Mouse (Mus musculus): ENCODE data around the gene Upf3b. TPM values are rescaled to one million over a fixed set of nuclear protein-coding genes. Genes with fewer than 3 reads are reported as not detected.
A peak's percentile ranks its signal among the peaks of the same experiment; 100 is the strongest.

The Upf3b gene
- polyA plus RNA-seq, 1 experiment from 2014 or later, result 16.2 TPM

GRCm38 (mm10) chrX:37119585-37119984 is 9.5 kb upstream of the Upf3b start:
- Histone ChIP-seq H3K27ac (ENCODE audit: low read depth, low read length) (no peak overlapping the region), H3K9ac (ENCODE audit: low read depth, low read length) (no peak overlapping the region), H3K4me2 (no peak overlapping the region)

GRCm38 (mm10) chrX:37117085-37117484 is 7.0 kb upstream of the Upf3b start:
- H3K27ac ChIP-seq (ENCODE audit: low read depth, low read length), result no peak overlapping the region

More at GRCm38 (mm10) chrX:37119585-37119984, 9.5 kb upstream of the Upf3b start:
- ATAC-seq (replicated peaks; ENCODE audit: insufficient number of reproducible peaks, low FRiP score, low TSS enrichment), result no peak
- WGBS (ENCODE audit: insufficient replicate concordance), result 54% methylated on average over 3 of the region's 3 CpGs
- Histone ChIP-seq H3K4me3 (ENCODE audit: low read depth, low read length) (no peak overlapping the region), H3K36me3 (ENCODE audit: control insufficient read depth, insufficient read depth, low read length) (no peaks in the 10 kb centered on the region), H3K27me3 (ENCODE audit: control insufficient read depth, insufficient read depth, low read length) (peaks cover 4% of the 10 kb centered on the region; the same call in 1 of the 2 replicates), H3K4me1 (ENCODE audit: control insufficient read depth, insufficient read depth, low read length) (no peaks in the 10 kb centered on the region), H3K9me3 (replicated peaks; ENCODE audit: control insufficient read depth, low read length) (no peaks in the 10 kb centered on the region)

GRCm38 (mm10) chrX:37110881-37111193 is 715 bp upstream of the Upf3b start:
- H3K4me3 ChIP-seq (ENCODE audit: low read depth, low read length), result no peak overlapping the region
- WGBS (ENCODE audit: insufficient replicate concordance), result 67% methylated on average over 4 of the region's 4 CpGs
- no peak for ATAC-seq (replicated peaks; ENCODE audit: insufficient number of reproducible peaks, low FRiP score, low TSS enrichment)
- H3K27ac ChIP-seq (ENCODE audit: low read depth, low read length), result no peak overlapping the region
- H3K27me3 ChIP-seq (ENCODE audit: control insufficient read depth, insufficient read depth, low read length), result no peaks in the 10 kb centered on the region
- 0 out of 2 replicates have a peak overlapping the region, but pooled peaks have one; percentile 19 for H3K4me2 ChIP-seq
- no peak overlapping the region for H3K9ac ChIP-seq (ENCODE audit: low read depth, low read length)
- no peaks in the 10 kb centered on the region for H3K4me1 ChIP-seq (ENCODE audit: control insufficient read depth, insufficient read depth, low read length)
- H3K9me3 ChIP-seq (replicated peaks; ENCODE audit: control insufficient read depth, low read length), result no peaks in the 10 kb centered on the region
- no peaks in the 10 kb centered on the region for H3K36me3 ChIP-seq (ENCODE audit: control insufficient read depth, insufficient read depth, low read length)

More at GRCm38 (mm10) chrX:37117085-37117484, 7.0 kb upstream of the Upf3b start:
- no peaks in the 10 kb centered on the region for H3K4me1 ChIP-seq (ENCODE audit: control insufficient read depth, insufficient read depth, low read length)
- H3K4me3 ChIP-seq (ENCODE audit: low read depth, low read length), result no peak overlapping the region
- H3K9me3 ChIP-seq (replicated peaks; ENCODE audit: control insufficient read depth, low read length), result no peaks in the 10 kb centered on the region
- WGBS (ENCODE audit: insufficient replicate concordance), result no CpG with 5 or more reads among the region's 5 CpGs
- ATAC-seq (replicated peaks; ENCODE audit: insufficient number of reproducible peaks, low FRiP score, low TSS enrichment), result no peak
- no peak overlapping the region for H3K9ac ChIP-seq (ENCODE audit: low read depth, low read length)
- H3K36me3 ChIP-seq (ENCODE audit: control insufficient read depth, insufficient read depth, low read length), result no peaks in the 10 kb centered on the region
- H3K4me2 ChIP-seq, result no peak overlapping the region
- peaks cover 4% of the 10 kb centered on the region; the same call in 1 of the 2 replicates for H3K27me3 ChIP-seq (ENCODE audit: control insufficient read depth, insufficient read depth, low read length)

GRCm38 (mm10) chrX:37109526-37110192 is 463 bp downstream of the Upf3b start:
- WGBS (ENCODE audit: insufficient replicate concordance), result 9% methylated on average over 27 of the region's 27 CpGs
- Histone ChIP-seq H3K9ac (ENCODE audit: low read depth, low read length) (peak overlapping the region; percentile 44), H3K4me1 (ENCODE audit: control insufficient read depth, insufficient read depth, low read length) (no peaks in the 10 kb centered on the region), H3K27me3 (ENCODE audit: control insufficient read depth, insufficient read depth, low read length) (no peaks in the 10 kb centered on the region), H3K9me3 (replicated peaks; ENCODE audit: control insufficient read depth, low read length) (no peaks in the 10 kb centered on the region), H3K4me2 (peak overlapping the region; percentile 59), H3K36me3 (ENCODE audit: control insufficient read depth, insufficient read depth, low read length) (no peaks in the 10 kb centered on the region), H3K27ac (ENCODE audit: low read depth, low read length) (peak overlapping the region; percentile 74), H3K4me3 (ENCODE audit: low read depth, low read length) (peak overlapping the region; percentile 57)
- peak; percentile 81 for ATAC-seq (replicated peaks; ENCODE audit: insufficient number of reproducible peaks, low FRiP score, low TSS enrichment)

GRCm38 (mm10) chrX:37103826-37104225 is 6.3 kb downstream of the Upf3b start:
- 81% methylated on average over 2 of the region's 2 CpGs for WGBS (ENCODE audit: insufficient replicate concordance)

GRCm38 (mm10) chrX:37098681-37099080 is 11.4 kb downstream of the Upf3b start:
- ATAC-seq (replicated peaks; ENCODE audit: insufficient number of reproducible peaks, low FRiP score, low TSS enrichment), result no peak
- no peak overlapping the region for H3K4me3 ChIP-seq (ENCODE audit: low read depth, low read length)
- H3K9ac ChIP-seq (ENCODE audit: low read depth, low read length), result no peak overlapping the region
- no peaks in the 10 kb centered on the region for H3K9me3 ChIP-seq (replicated peaks; ENCODE audit: control insufficient read depth, low read length)
- H3K27ac ChIP-seq (ENCODE audit: low read depth, low read length), result no peak overlapping the region
- WGBS (ENCODE audit: insufficient replicate concordance), result 88% methylated on average over 3 of the region's 3 CpGs
- H3K4me2 ChIP-seq, result no peak overlapping the region
- H3K4me1 ChIP-seq (ENCODE audit: control insufficient read depth, insufficient read depth, low read length), result no peaks in the 10 kb centered on the region
- H3K27me3 ChIP-seq (ENCODE audit: control insufficient read depth, insufficient read depth, low read length), result no peaks in the 10 kb centered on the region
- H3K36me3 ChIP-seq (ENCODE audit: control insufficient read depth, insufficient read depth, low read length), result 0 out of 2 replicates have a peak, but pooled peaks cover 3% of the 10 kb centered on the region

More at GRCm38 (mm10) chrX:37103826-37104225, 6.3 kb downstream of the Upf3b start:
- H3K27ac ChIP-seq (ENCODE audit: low read depth, low read length), result no peak overlapping the region
- H3K36me3 ChIP-seq (ENCODE audit: control insufficient read depth, insufficient read depth, low read length), result no peaks in the 10 kb centered on the region
- no peaks in the 10 kb centered on the region for H3K27me3 ChIP-seq (ENCODE audit: control insufficient read depth, insufficient read depth, low read length)
- no peak for ATAC-seq (replicated peaks; ENCODE audit: insufficient number of reproducible peaks, low FRiP score, low TSS enrichment)
- no peak overlapping the region for H3K4me3 ChIP-seq (ENCODE audit: low read depth, low read length)
- H3K4me1 ChIP-seq (ENCODE audit: control insufficient read depth, insufficient read depth, low read length), result no peaks in the 10 kb centered on the region
- H3K4me2 ChIP-seq, result no peak overlapping the region
- no peak overlapping the region for H3K9ac ChIP-seq (ENCODE audit: low read depth, low read length)
- no peaks in the 10 kb centered on the region for H3K9me3 ChIP-seq (replicated peaks; ENCODE audit: control insufficient read depth, low read length)

- WGBS (ENCODE audit: insufficient replicate concordance), result 90% methylated on average over 11 of the region's 11 CpGs
- H3K9ac ChIP-seq (ENCODE audit: low read depth, low read length), result no peak overlapping the region
- no peak overlapping the region for H3K4me3 ChIP-seq (ENCODE audit: low read depth, low read length)
- no peak overlapping the region for H3K4me2 ChIP-seq
- H3K9me3 ChIP-seq (replicated peaks; ENCODE audit: control insufficient read depth, low read length), result no peaks in the 10 kb centered on the region
- no peaks in the 10 kb centered on the region for H3K27me3 ChIP-seq (ENCODE audit: control insufficient read depth, insufficient read depth, low read length)
- H3K4me1 ChIP-seq (ENCODE audit: control insufficient read depth, insufficient read depth, low read length), result no peaks in the 10 kb centered on the region
- no peak overlapping the region for H3K27ac ChIP-seq (ENCODE audit: low read depth, low read length)
- 0 out of 2 replicates have a peak, but pooled peaks cover 3% of the 10 kb centered on the region for H3K36me3 ChIP-seq (ENCODE audit: control insufficient read depth, insufficient read depth, low read length)
- no peak for ATAC-seq (replicated peaks; ENCODE audit: insufficient number of reproducible peaks, low FRiP score, low TSS enrichment)
Measured at GRCm38 (mm10) chrX:37095106-37095768, 14.9 kb downstream of the Upf3b start.

- H3K4me1 ChIP-seq (ENCODE audit: control insufficient read depth, insufficient read depth, low read length), result no peaks in the 10 kb centered on the region
- ATAC-seq (replicated peaks; ENCODE audit: insufficient number of reproducible peaks, low FRiP score, low TSS enrichment), result no peak
- 0 out of 2 replicates have a peak, but pooled peaks cover 1% of the 10 kb centered on the region for H3K36me3 ChIP-seq (ENCODE audit: control insufficient read depth, insufficient read depth, low read length)
- H3K27me3 ChIP-seq (ENCODE audit: control insufficient read depth, insufficient read depth, low read length), result no peaks in the 10 kb centered on the region
- 74% methylated on average over 3 of the region's 3 CpGs for WGBS (ENCODE audit: insufficient replicate concordance)
- no peak overlapping the region for H3K4me2 ChIP-seq
- H3K9me3 ChIP-seq (replicated peaks; ENCODE audit: control insufficient read depth, low read length), result no peaks in the 10 kb centered on the region
- H3K4me3 ChIP-seq (ENCODE audit: low read depth, low read length), result no peak overlapping the region
- no peak overlapping the region for H3K27ac ChIP-seq (ENCODE audit: low read depth, low read length)
- no peak overlapping the region for H3K9ac ChIP-seq (ENCODE audit: low read depth, low read length)
Measured at GRCm38 (mm10) chrX:37091457-37091856, 18.7 kb downstream of the Upf3b start.

Measured in heart, embryonic 11.5 days (tissue).